Comparison of ENCODE assay signal across 17 mouse cellular contexts in the genomic region with DNA sequence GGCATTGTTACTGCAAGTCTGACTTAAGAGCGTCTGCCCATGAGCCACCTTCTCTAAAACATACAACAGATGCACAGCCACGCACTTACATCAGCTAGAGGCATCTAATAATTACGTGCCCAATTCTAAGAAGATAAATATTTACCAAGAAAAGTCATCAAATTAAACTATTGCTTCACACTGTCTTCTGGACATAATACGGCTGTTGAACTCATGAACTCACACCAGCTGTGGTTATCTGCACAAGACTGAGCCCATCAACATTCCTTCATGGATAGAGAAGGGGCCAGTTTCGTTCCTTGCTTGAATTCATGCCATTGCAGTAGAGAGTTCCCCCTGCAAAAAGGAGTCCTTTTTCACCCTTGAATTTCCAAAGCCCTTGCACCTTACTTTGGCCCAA. TPM values are rescaled to one million over a fixed set of nuclear protein-coding genes. Genes with fewer than 3 reads are reported as not detected.
DNase-seq lines count a peak whose midpoint lies in the region; ATAC-seq lines count a peak whose summit lies in the region.
"Had no signal": no experiment of that assay in that cellular context is flagged by ENCODE, and none has a peak within 500 bp of the region (broad histone marks: within the 10 kb centered on the region; RNA-seq: fewer than 3 reads in every experiment).

No protein-coding gene starts in this region.

- 42% methylated on average over 5 of the region's 5 CpGs for WGBS in heart, embryonic 13.5 days
- WGBS in heart, embryonic 15.5 days, result 39% methylated on average over 5 of the region's 5 CpGs
- 42% methylated on average over 5 of the region's 5 CpGs for WGBS in intestine, embryonic 16.5 days

- H3K27me3 ChIP-seq in heart, embryonic 13.5 days (replicated peaks), result no peaks in the 10 kb centered on the region
- H3K27me3 ChIP-seq in heart, embryonic 15.5 days, result no peaks in the 10 kb centered on the region
- H3K27me3 ChIP-seq in intestine, embryonic 16.5 days (replicated peaks; ENCODE audit: control insufficient read depth, insufficient read depth, low read length), result no peaks in the 10 kb centered on the region
- H3K27me3 ChIP-seq: embryonic facial prominence, embryonic 12.5 days; midbrain, embryonic 13.5 days had no signal

- intact Hi-C loops in heart, postnatal 10 days (cut with DNase I), result no loop called here

- ATAC-seq in heart, embryonic 13.5 days (ENCODE audit: extremely low read depth, insufficient number of reproducible peaks, low FRiP score, low TSS enrichment), result no peak
- ATAC-seq in heart, embryonic 15.5 days (replicated peaks; ENCODE audit: insufficient number of reproducible peaks, insufficient read depth, low FRiP score, low read depth), result no peak
- ATAC-seq in intestine, embryonic 16.5 days, result peak; percentile 45; the same call in 1 of the 2 replicates
- no peak for ATAC-seq in granulocyte monocyte progenitor cell, adult 5-6 weeks (replicated peaks; ENCODE audit: poor library complexity, severe bottlenecking)
- ATAC-seq: midbrain, embryonic 13.5 days had no signal

- H3K4me1 ChIP-seq in heart, embryonic 13.5 days, result peaks cover 72% of the 10 kb centered on the region
- peaks cover 42% of the 10 kb centered on the region for H3K4me1 ChIP-seq in heart, embryonic 15.5 days (replicated peaks)
- no peaks in the 10 kb centered on the region for H3K4me1 ChIP-seq in intestine, embryonic 16.5 days (ENCODE audit: control insufficient read depth, insufficient read depth, low read length)
- H3K4me1 ChIP-seq: embryonic facial prominence, embryonic 12.5 days; hindbrain, embryonic 10.5 days had no signal

- no peak for DNase-seq in heart, postnatal 10 days
- peak; percentile 45 for DNase-seq in kidney, postnatal 10 days
- no peak for DNase-seq in kidney, postnatal 4 days
- DNase-seq in frontal cortex, postnatal 25 days (ENCODE audit: low spot score in 2 of 2), result no peak
- DNase-seq: cerebellum, adult 8-10 months; gastrocnemius, postnatal 10 days; liver; right cerebral cortex, postnatal 25 days; thymus, postnatal 4 days had no signal

- H3K27ac ChIP-seq in heart, embryonic 13.5 days (replicated peaks), result peak overlapping the region; percentile 86
- peak overlapping the region; percentile 68 for H3K27ac ChIP-seq in heart, embryonic 15.5 days
- no peak overlapping the region for H3K27ac ChIP-seq in intestine, embryonic 16.5 days (ENCODE audit: low read length)
- H3K27ac ChIP-seq: embryonic facial prominence, embryonic 12.5 days; hindbrain, embryonic 10.5 days; layer of hippocampus, adult 2 months; midbrain, embryonic 13.5 days had no signal

- H3K4me3 ChIP-seq in heart, embryonic 13.5 days, result no peak overlapping the region
- no peak overlapping the region for H3K4me3 ChIP-seq in heart, embryonic 15.5 days
- no peak overlapping the region for H3K4me3 ChIP-seq in intestine, embryonic 16.5 days (ENCODE audit: low read length)
- H3K4me3 ChIP-seq: embryonic facial prominence, embryonic 12.5 days; hindbrain, embryonic 10.5 days; layer of hippocampus, adult 2 months; midbrain, embryonic 13.5 days had no signal

- peak overlapping the region; percentile 42 for H3K4me2 ChIP-seq in heart, embryonic 13.5 days
- peak overlapping the region; percentile 33 for H3K4me2 ChIP-seq in heart, embryonic 15.5 days
- H3K4me2 ChIP-seq in intestine, embryonic 16.5 days (ENCODE audit: low read depth, low read length), result no peak overlapping the region
- H3K4me2 ChIP-seq: embryonic facial prominence, embryonic 12.5 days; midbrain, embryonic 13.5 days had no signal

- no peaks in the 10 kb centered on the region for H3K9me3 ChIP-seq in heart, embryonic 13.5 days
- H3K9me3 ChIP-seq in heart, embryonic 15.5 days (replicated peaks), result no peaks in the 10 kb centered on the region
- H3K9me3 ChIP-seq in intestine, embryonic 16.5 days (ENCODE audit: control insufficient read depth, low read length), result no peaks in the 10 kb centered on the region
- H3K9me3 ChIP-seq: embryonic facial prominence, embryonic 12.5 days; hindbrain, embryonic 10.5 days; midbrain, embryonic 13.5 days had no signal

- 0 out of 2 replicates have a peak, but pooled peaks cover 4% of the 10 kb centered on the region for H3K36me3 ChIP-seq in heart, embryonic 13.5 days
- no peaks in the 10 kb centered on the region for H3K36me3 ChIP-seq in heart, embryonic 15.5 days
- no peaks in the 10 kb centered on the region for H3K36me3 ChIP-seq in intestine, embryonic 16.5 days (ENCODE audit: control insufficient read depth, insufficient read depth, low read length)
- H3K36me3 ChIP-seq: midbrain, embryonic 13.5 days had no signal

- H3K9ac ChIP-seq in heart, embryonic 13.5 days, result peak overlapping the region; percentile 44; the same call in 1 of the 2 replicates
- no peak overlapping the region for H3K9ac ChIP-seq in heart, embryonic 15.5 days
- no peak overlapping the region for H3K9ac ChIP-seq in intestine, embryonic 16.5 days (ENCODE audit: low read depth, low read length)
- H3K9ac ChIP-seq: embryonic facial prominence, embryonic 12.5 days; midbrain, embryonic 13.5 days had no signal

RNA-seq across cellular contexts. Expression of a gene that starts 28.3 kb away (rescaled TPM):
- polyA plus RNA-seq in heart, embryonic 13.5 days (2015; fragmentation: Nextera tagmentation; extraction: Ambion mirVana), result 8.5 and 8.8 TPM in 2 replicates
- total RNA-seq in heart, postnatal 10 days (2021), result 10 to 100 TPM; 35.4 to 36.9 TPM
- 8.5 and 11.4 TPM in 2 replicates for polyA plus RNA-seq in heart, embryonic 15.5 days (2015; fragmentation: Nextera tagmentation; extraction: Ambion mirVana)
- polyA plus RNA-seq in intestine, embryonic 16.5 days (2015; fragmentation: Nextera tagmentation; extraction: Ambion mirVana), result 6.3 and 7.4 TPM in 2 replicates
- total RNA-seq in granulocyte monocyte progenitor cell, adult 5-6 weeks (2014; fragmentation: Nextera tagmentation), result 20.9 and 22.4 TPM in 2 replicates
- total RNA-seq in granulocyte monocyte progenitor cell, adult 5-6 weeks (2017), result 11.2 and 12.9 TPM in 2 replicates
